Mouse (Mus musculus) heart, embryonic 16.5 days (tissue): ENCODE data around the gene Gm49510. TPM values are rescaled to one million over a fixed set of nuclear protein-coding genes. Genes with fewer than 3 reads are reported as not detected.
"Not testable (repeated sequence)": the region's sequence is repeated elsewhere in the genome, so short reads cannot be mapped to it uniquely, and the experiment has no call there.

ENCODE experiments used
- ATAC-seq: fragments of 200-750 bp; cut with Nextera tagmentation; replicated peaks from 2 replicates; pipeline ENCODE4 v1.8.0; 2017; ENCODE audit warnings: moderate number of reproducible peaks; ENCODE audit not compliant: insufficient read depth, low FRiP score; ENCODE audit errors: extremely low read depth
- H3K27ac ChIP-seq: fragments of 300-500 bp; sonication (generic); 2 replicates; pipeline ENCODE4 v1.5.1; 2014; ENCODE audit warnings: mild to moderate bottlenecking, low read length, control low read depth, moderate library complexity
- H3K27me3 ChIP-seq: fragments of 300-500 bp; sonication (generic); 2 replicates; pipeline ENCODE4 v1.6.1; 2014; ENCODE audit warnings: low read length, mixed read lengths; ENCODE audit not compliant: control insufficient read depth, insufficient read depth
- H3K36me3 ChIP-seq: fragments of 300-500 bp; sonication (generic); 2 replicates; pipeline ENCODE4 v1.6.1; 2014; ENCODE audit not compliant: control insufficient read depth, insufficient read depth
- H3K4me1 ChIP-seq: fragments of 300-500 bp; sonication (generic); 2 replicates; pipeline ENCODE4 v1.6.1; 2014; ENCODE audit warnings: low read length, mixed read lengths; ENCODE audit not compliant: control insufficient read depth, insufficient read depth
- H3K4me2 ChIP-seq: fragments of 300-500 bp; sonication (generic); 2 replicates; pipeline ENCODE4 v1.6.1; 2014; ENCODE audit warnings: low read depth, mild to moderate bottlenecking, control low read depth, low read length
- H3K4me3 ChIP-seq: fragments of 300-500 bp; sonication (generic); 2 replicates; pipeline ENCODE4 v1.5.1; 2014; ENCODE audit warnings: mild to moderate bottlenecking, control low read depth, low read length
- H3K9ac ChIP-seq: fragments of 300-500 bp; sonication (generic); 2 replicates; pipeline ENCODE4 v1.6.1; 2014; ENCODE audit warnings: low read length, control low read depth
- H3K9me3 ChIP-seq: fragments of 300-500 bp; sonication (generic); replicated peaks from 2 replicates; pipeline ENCODE4 v1.6.1; 2016; ENCODE audit warnings: low read length; ENCODE audit not compliant: control insufficient read depth
- WGBS: fragments of 180-500 bp; shearing (Covaris S2); extraction: QIAGEN DNeasy Blood & Tissue Kit; methylation state at CpG from one replicate; pipeline ENCODE4 v1.1.7; 2014; 5-methylcytosine and 5-hydroxymethylcytosine counted together
- polyA plus RNA-seq: library from polyadenylated mRNA; unstranded; fragments of >200 nt; fragmentation: Nextera tagmentation; extraction: Ambion mirVana; gene quantifications from 2 replicates; pipeline ENCODE4 v1.2.1, GENCODE M21; 2015

The Gm49510 gene
- polyA plus RNA-seq, 1 experiment from 2014 or later = 0.20 TPM

GRCm38 (mm10) chr15:78876258-78876696 lies 23.2 kb upstream of the Gm49510 start:
- Histone ChIP-seq H3K4me1 (peaks cover 21% of the 10 kb centered on the region), H3K4me3 (peak overlapping the region; percentile 92), H3K4me2 (peak overlapping the region; percentile 91), H3K9me3 (no peaks in the 10 kb centered on the region), H3K27me3 (no peaks in the 10 kb centered on the region), H3K36me3 (peaks cover 3% of the 10 kb centered on the region; the same call in 1 of the 2 replicates), H3K27ac (peak overlapping the region; percentile 99), H3K9ac (peak overlapping the region; percentile 95)
- ATAC-seq = 0 out of 2 replicates have a peak, but pooled peaks have one; percentile 14
- 2% methylated on average over 17 of the region's 17 CpGs for WGBS

GRCm38 (mm10) chr15:78876991-78877809 lies 22.3 kb upstream of the Gm49510 start, which contains the start of gene Gga1:
Gga1 (plus strand) TSS chr15:78877190.
- ATAC-seq = peak; percentile 91
- Histone ChIP-seq H3K9ac (peak within 1 kb of the TSS; percentile 95), H3K36me3 (peaks cover 10% of the 10 kb centered on the region), H3K27ac (peak within 1 kb of the TSS; percentile 99), H3K4me2 (peak within 1 kb of the TSS; percentile 91), H3K4me1 (peaks cover 21% of the 10 kb centered on the region), H3K27me3 (no peaks in the 10 kb centered on the region), H3K4me3 (peak within 1 kb of the TSS; percentile 92), H3K9me3 (no peaks in the 10 kb centered on the region)
- WGBS = 1% methylated on average over 81 of the region's 95 CpGs

GRCm38 (mm10) chr15:78877810-78878390 lies 21.6 kb upstream of the Gm49510 start:
- Histone ChIP-seq H3K27me3 (no peaks in the 10 kb centered on the region), H3K27ac (peak overlapping the region; percentile 99), H3K9ac (peak overlapping the region; percentile 95), H3K9me3 (no peaks in the 10 kb centered on the region), H3K4me2 (peak overlapping the region; percentile 67), H3K4me1 (peaks cover 21% of the 10 kb centered on the region), H3K4me3 (peak overlapping the region; percentile 92), H3K36me3 (peaks cover 17% of the 10 kb centered on the region)
- under 1% methylated on average over 17 of the region's 17 CpGs for WGBS
- no peak; the same call in 1 of the 2 replicates for ATAC-seq

- peaks cover 21% of the 10 kb centered on the region for H3K4me1 ChIP-seq
Observed at GRCm38 (mm10) chr15:78878792-78879516, 20.5 kb upstream of the Gm49510 start.

GRCm38 (mm10) chr15:78880432-78880831 lies 19.0 kb upstream of the Gm49510 start:
- Histone ChIP-seq H3K27ac (no peak overlapping the region), H3K4me3 (no peak overlapping the region), H3K27me3 (no peaks in the 10 kb centered on the region), H3K4me1 (peaks cover 21% of the 10 kb centered on the region), H3K36me3 (peaks cover 38% of the 10 kb centered on the region), H3K9ac (no peak overlapping the region), H3K4me2 (no peak overlapping the region), H3K9me3 (no peaks in the 10 kb centered on the region)
- 89% methylated on average over 8 of the region's 8 CpGs for WGBS
- no peak for ATAC-seq

More at GRCm38 (mm10) chr15:78878792-78879516, 20.5 kb upstream of the Gm49510 start:
- H3K4me3 ChIP-seq, H3K4me2 ChIP-seq, H3K9ac ChIP-seq, H3K9me3 ChIP-seq, H3K27me3 ChIP-seq, ATAC-seq: not testable (repeated sequence)
- 33% methylated on average over 7 of the region's 7 CpGs for WGBS
- H3K36me3 ChIP-seq = peaks cover 24% of the 10 kb centered on the region
- peak overlapping the region; percentile 27 for H3K27ac ChIP-seq

GRCm38 (mm10) chr15:78881828-78882227 lies 17.6 kb upstream of the Gm49510 start:
- Histone ChIP-seq H3K9ac (no peak overlapping the region), H3K9me3 (no peaks in the 10 kb centered on the region), H3K4me1 (peaks cover 12% of the 10 kb centered on the region), H3K4me2 (no peak overlapping the region), H3K27me3 (no peaks in the 10 kb centered on the region), H3K36me3 (peaks cover 52% of the 10 kb centered on the region), H3K4me3 (no peak overlapping the region), H3K27ac (no peak overlapping the region)
- no peak for ATAC-seq
- 84% methylated on average over 3 of the region's 3 CpGs for WGBS

- H3K4me3 ChIP-seq = no peak overlapping the region
- H3K9ac ChIP-seq = no peak overlapping the region
- no peak for ATAC-seq
- H3K27me3 ChIP-seq = no peaks in the 10 kb centered on the region
- 39% methylated on average over 13 of the region's 13 CpGs for WGBS
- H3K36me3 ChIP-seq = peaks cover 50% of the 10 kb centered on the region
- H3K4me1 ChIP-seq = peaks cover 29% of the 10 kb centered on the region
- no peak overlapping the region for H3K4me2 ChIP-seq
- H3K27ac ChIP-seq = no peak overlapping the region
- no peaks in the 10 kb centered on the region for H3K9me3 ChIP-seq
Observed at GRCm38 (mm10) chr15:78889401-78889853, 10.0 kb upstream of the Gm49510 start.

GRCm38 (mm10) chr15:78892440-78892839 lies 7.0 kb upstream of the Gm49510 start:
- peak overlapping the region; percentile 3; the same call in 1 of the 2 replicates for H3K9ac ChIP-seq
- ATAC-seq = no peak
- H3K4me1 ChIP-seq = peaks cover 38% of the 10 kb centered on the region
- no peak overlapping the region for H3K4me3 ChIP-seq
- H3K27ac ChIP-seq = no peak overlapping the region
- peaks cover 22% of the 10 kb centered on the region for H3K36me3 ChIP-seq
- WGBS = 49% methylated on average over 7 of the region's 7 CpGs
- no peaks in the 10 kb centered on the region for H3K27me3 ChIP-seq
- no peaks in the 10 kb centered on the region for H3K9me3 ChIP-seq
- no peak overlapping the region for H3K4me2 ChIP-seq
